Mouse (Mus musculus): ENCODE measurements around the gene Pnrc2. TPM values are rescaled to one million over a fixed set of nuclear protein-coding genes. Genes with fewer than 3 reads are reported as not detected.

Gene Pnrc2
- polyA plus RNA-seq, 1 experiment = not detected

- no peak overlapping the region for H3K27ac ChIP-seq (ENCODE audit: insufficient read depth, low read depth, low read length)
- H3K4me1 ChIP-seq (ENCODE audit: control insufficient read depth, insufficient read depth, low read length) = no peaks in the 10 kb centered on the region
- no peak for TF ChIP-seq CTCF (IDR thresholded peaks at IDR 0.05; ENCODE audit: insufficient read depth, low read depth, low read length)
- no peak for TF ChIP-seq POLR2A (IDR thresholded peaks at IDR 0.05; ENCODE audit: insufficient read depth, low read depth, low read length)
- WGBS = 94% methylated on average over 4 of the region's 4 CpGs
- no peak overlapping the region for H3K4me3 ChIP-seq (ENCODE audit: insufficient read depth, low read depth, low read length)
Observed at GRCm38 (mm10) chr4:135821772-135822171, 51.9 kb downstream of the Pnrc2 start.

Other genes with a start within 250 kb of the Pnrc2 start
- not detected in 2 replicates for gene Ifnlr1, start 187.6 kb downstream of the Pnrc2 start, polyA plus RNA-seq (2012; ENCODE audit: insufficient read depth, insufficient read length, low replicate concordance, missing spikeins)
- not detected in 2 replicates for gene Il22ra1, start 145.7 kb downstream of the Pnrc2 start, polyA plus RNA-seq (2012; ENCODE audit: insufficient read depth, insufficient read length, low replicate concordance, missing spikeins)
- not detected in 2 replicates for gene Myom3, start 114.1 kb downstream of the Pnrc2 start, polyA plus RNA-seq (2012; ENCODE audit: insufficient read depth, insufficient read length, low replicate concordance, missing spikeins)
- gene Srsf10, start 18.1 kb downstream of the Pnrc2 start, polyA plus RNA-seq (2012; ENCODE audit: insufficient read depth, insufficient read length, low replicate concordance, missing spikeins) = not detected in 2 replicates
- not detected in 2 replicates for gene Cnr2, start 21.5 kb upstream of the Pnrc2 start, polyA plus RNA-seq (2012; ENCODE audit: insufficient read depth, insufficient read length, low replicate concordance, missing spikeins)
- gene Fuca1, start 46.9 kb upstream of the Pnrc2 start, polyA plus RNA-seq (2012; ENCODE audit: insufficient read depth, insufficient read length, low replicate concordance, missing spikeins) = not detected in 2 replicates
- gene Hmgcl, start 72.6 kb upstream of the Pnrc2 start, polyA plus RNA-seq (2012; ENCODE audit: insufficient read depth, insufficient read length, low replicate concordance, missing spikeins) = not detected in 2 replicates
- not detected in 2 replicates for gene Gale, start 89.9 kb upstream of the Pnrc2 start, polyA plus RNA-seq (2012; ENCODE audit: insufficient read depth, insufficient read length, low replicate concordance, missing spikeins)
- gene Lypla2, start 98.8 kb upstream of the Pnrc2 start, polyA plus RNA-seq (2012; ENCODE audit: insufficient read depth, insufficient read length, low replicate concordance, missing spikeins) = not detected in 2 replicates
- gene Pithd1, start 113.4 kb upstream of the Pnrc2 start, polyA plus RNA-seq (2012; ENCODE audit: insufficient read depth, insufficient read length, low replicate concordance, missing spikeins) = 351 TPM in 1 of 2 replicates, not detected in the other
- gene Eloa, start 147.9 kb upstream of the Pnrc2 start, polyA plus RNA-seq (2012; ENCODE audit: insufficient read depth, insufficient read length, low replicate concordance, missing spikeins) = not detected in 2 replicates
- not detected in 2 replicates for gene Rpl11, start 179.6 kb upstream of the Pnrc2 start, polyA plus RNA-seq (2012; ENCODE audit: insufficient read depth, insufficient read length, low replicate concordance, missing spikeins)

All from olfactory bulb, adult 2 months (tissue).